Mouse (Mus musculus): ENCODE results near the gene Lrp8.

Lrp8 gene

GRCm38 (mm10) chr4:107808655-107809054 lies 6.6 kb downstream of the Lrp8 start:
- no peak for DNase-seq (ENCODE audit: inconsistent ontology term)

- DNase-seq (ENCODE audit: inconsistent ontology term) = no peak
Measured at GRCm38 (mm10) chr4:107811006-107811405, 8.9 kb downstream of the Lrp8 start.

- DNase-seq (ENCODE audit: inconsistent ontology term) = no peak
Measured at GRCm38 (mm10) chr4:107811716-107812330, 9.8 kb downstream of the Lrp8 start.

GRCm38 (mm10) chr4:107812336-107812735 lies 10.3 kb downstream of the Lrp8 start:
- DNase-seq (ENCODE audit: inconsistent ontology term) = no peak

GRCm38 (mm10) chr4:107816459-107816858 lies 14.4 kb downstream of the Lrp8 start:
- no peak for DNase-seq (ENCODE audit: inconsistent ontology term)

- no peak for DNase-seq (ENCODE audit: inconsistent ontology term)
Measured at GRCm38 (mm10) chr4:107817463-107817862, 15.4 kb downstream of the Lrp8 start.

- DNase-seq (ENCODE audit: inconsistent ontology term) = peak; percentile 64
Measured at GRCm38 (mm10) chr4:107819990-107820719, 18.1 kb downstream of the Lrp8 start.

GRCm38 (mm10) chr4:107820856-107821619 lies 19.0 kb downstream of the Lrp8 start:
- no peak for DNase-seq (ENCODE audit: inconsistent ontology term)

GRCm38 (mm10) chr4:107822936-107823411 lies 20.9 kb downstream of the Lrp8 start:
- DNase-seq (ENCODE audit: inconsistent ontology term) = no peak

- DNase-seq (ENCODE audit: inconsistent ontology term) = no peak
Measured at GRCm38 (mm10) chr4:107823511-107823910, 21.4 kb downstream of the Lrp8 start.

- peak; percentile 75 for DNase-seq (ENCODE audit: inconsistent ontology term)
Measured at GRCm38 (mm10) chr4:107828727-107829218, 26.7 kb downstream of the Lrp8 start.

- DNase-seq (ENCODE audit: inconsistent ontology term) = no peak
Measured at GRCm38 (mm10) chr4:107829675-107830074, 27.6 kb downstream of the Lrp8 start.

- no peak for DNase-seq (ENCODE audit: inconsistent ontology term)
Measured at GRCm38 (mm10) chr4:107830189-107830588, 28.1 kb downstream of the Lrp8 start.

GRCm38 (mm10) chr4:107830821-107831221 lies 28.8 kb downstream of the Lrp8 start:
- DNase-seq (ENCODE audit: inconsistent ontology term) = peak; percentile 88

GRCm38 (mm10) chr4:107831678-107832077 lies 29.6 kb downstream of the Lrp8 start:
- no peak for DNase-seq (ENCODE audit: inconsistent ontology term)

GRCm38 (mm10) chr4:107833525-107833924 lies 31.5 kb downstream of the Lrp8 start:
- no peak for DNase-seq (ENCODE audit: inconsistent ontology term)

GRCm38 (mm10) chr4:107834643-107835314 lies 32.7 kb downstream of the Lrp8 start:
- DNase-seq (ENCODE audit: inconsistent ontology term) = no peak

GRCm38 (mm10) chr4:107835508-107835909 lies 33.4 kb downstream of the Lrp8 start:
- DNase-seq (ENCODE audit: inconsistent ontology term) = no peak

GRCm38 (mm10) chr4:107836758-107837157 lies 34.7 kb downstream of the Lrp8 start:
- peak; percentile 66 for DNase-seq (ENCODE audit: inconsistent ontology term)

GRCm38 (mm10) chr4:107837910-107838309 lies 35.8 kb downstream of the Lrp8 start:
- DNase-seq (ENCODE audit: inconsistent ontology term) = no peak

GRCm38 (mm10) chr4:107843687-107844086 lies 41.6 kb downstream of the Lrp8 start:
- no peak for DNase-seq (ENCODE audit: inconsistent ontology term)

GRCm38 (mm10) chr4:107844971-107845370 lies 42.9 kb downstream of the Lrp8 start:
- peak; percentile 76 for DNase-seq (ENCODE audit: inconsistent ontology term)

Measured in Muller cell, postnatal 12 days (primary cell).